Mouse (Mus musculus) left cerebral cortex, adult 8-10 months (tissue): ENCODE measurements around the gene Ehd1. TPM values are rescaled to one million over a fixed set of nuclear protein-coding genes. Genes with fewer than 3 reads are reported as not detected.
A peak's percentile ranks its signal among the peaks of the same experiment; 100 is the strongest.

ENCODE experiments used
- DNase-seq, 2 experiments: peaks; one replicate each; pipeline ENCODE4 v3.0.0; 2022; ENCODE audit warnings: low spot score in 2 of 2
- total RNA-seq, 4 experiments: library from RNA; stranded (reverse); gene quantifications; 2 replicates each; pipeline ENCODE4 v1.2.4; 2022

Ehd1 gene
- total RNA-seq, 4 experiments from 2014 or later = 31.0 to 36.8 (median 35.8) TPM

DNA sequence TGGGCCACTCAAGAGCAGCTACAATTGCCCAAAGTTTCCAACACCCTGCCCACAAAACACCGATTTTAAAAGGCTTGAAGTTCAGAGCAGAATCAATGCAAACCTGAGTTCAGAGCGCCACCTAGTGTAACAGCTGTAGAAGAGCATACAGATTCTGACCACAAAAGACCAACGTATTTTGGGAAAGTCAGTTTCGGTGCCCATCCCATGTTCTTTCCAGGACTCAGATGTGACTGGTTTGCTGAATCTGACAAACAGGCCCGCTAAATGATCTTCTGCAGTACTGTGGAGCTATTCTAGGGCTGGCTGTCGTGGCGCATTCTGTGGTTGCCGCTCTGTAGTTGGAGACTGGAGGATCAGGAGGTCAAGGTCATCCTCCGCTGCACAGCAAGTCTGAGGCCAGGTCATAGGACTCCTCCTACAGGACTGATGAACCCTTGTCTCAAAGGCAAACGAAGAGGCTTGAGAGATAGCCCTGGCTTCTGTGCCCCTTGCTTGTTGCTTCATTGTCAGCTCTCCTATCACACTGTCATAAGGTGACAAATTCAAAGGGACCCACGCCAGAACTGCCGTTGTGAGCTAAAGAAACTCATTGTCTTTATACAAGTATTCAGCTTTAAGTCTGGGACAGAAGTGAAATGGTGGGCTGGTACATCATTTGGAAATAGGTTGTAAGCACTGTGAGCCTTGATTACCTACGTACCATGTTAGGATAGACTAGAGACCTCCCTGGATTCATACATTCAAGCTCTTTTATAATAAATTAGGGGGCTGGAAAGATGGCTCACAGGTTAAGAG lies 55.4 kb downstream of the Ehd1 start:
- no peak for DNase-seq

DNA sequence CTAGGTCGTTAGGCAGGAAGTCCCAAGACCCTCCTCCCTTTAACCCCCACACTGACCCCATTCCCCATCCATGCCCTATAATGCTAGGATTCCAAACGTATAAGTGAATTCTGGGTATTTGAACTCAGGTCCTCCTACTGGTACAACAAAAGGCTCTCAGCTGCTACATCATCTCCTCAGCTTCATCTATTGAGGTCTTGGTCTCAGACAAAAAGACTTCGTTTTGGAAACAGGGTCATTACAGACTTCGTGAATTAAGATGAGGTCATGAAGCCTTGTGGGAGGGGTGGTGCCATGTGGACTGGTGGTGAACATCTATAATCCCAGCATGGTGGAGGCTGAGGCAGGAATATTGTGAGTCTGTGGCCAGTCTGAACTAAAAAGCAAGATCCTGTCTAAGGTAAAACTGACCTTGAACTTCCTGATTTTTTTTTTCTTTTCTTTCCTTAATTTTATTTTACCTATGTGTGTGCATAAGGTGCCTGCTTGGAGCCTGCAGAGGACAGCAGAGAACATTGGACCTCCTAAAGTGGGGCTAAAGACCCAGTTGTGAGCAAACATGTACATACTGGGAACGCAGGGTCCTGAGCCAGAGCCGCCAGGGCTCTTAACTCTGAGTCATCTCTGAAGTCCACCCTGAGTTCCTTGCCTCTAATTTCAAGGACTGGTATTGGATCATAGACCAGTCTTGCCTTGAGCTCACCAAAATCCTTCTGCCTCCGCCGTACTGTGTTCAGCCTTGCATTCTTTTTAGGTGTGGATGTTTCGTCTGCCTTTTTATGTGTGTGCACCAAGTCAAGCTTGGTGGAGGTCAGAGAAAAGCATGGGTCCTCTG lies 57.5 kb downstream of the Ehd1 start:
- DNase-seq = no peak

DNA sequence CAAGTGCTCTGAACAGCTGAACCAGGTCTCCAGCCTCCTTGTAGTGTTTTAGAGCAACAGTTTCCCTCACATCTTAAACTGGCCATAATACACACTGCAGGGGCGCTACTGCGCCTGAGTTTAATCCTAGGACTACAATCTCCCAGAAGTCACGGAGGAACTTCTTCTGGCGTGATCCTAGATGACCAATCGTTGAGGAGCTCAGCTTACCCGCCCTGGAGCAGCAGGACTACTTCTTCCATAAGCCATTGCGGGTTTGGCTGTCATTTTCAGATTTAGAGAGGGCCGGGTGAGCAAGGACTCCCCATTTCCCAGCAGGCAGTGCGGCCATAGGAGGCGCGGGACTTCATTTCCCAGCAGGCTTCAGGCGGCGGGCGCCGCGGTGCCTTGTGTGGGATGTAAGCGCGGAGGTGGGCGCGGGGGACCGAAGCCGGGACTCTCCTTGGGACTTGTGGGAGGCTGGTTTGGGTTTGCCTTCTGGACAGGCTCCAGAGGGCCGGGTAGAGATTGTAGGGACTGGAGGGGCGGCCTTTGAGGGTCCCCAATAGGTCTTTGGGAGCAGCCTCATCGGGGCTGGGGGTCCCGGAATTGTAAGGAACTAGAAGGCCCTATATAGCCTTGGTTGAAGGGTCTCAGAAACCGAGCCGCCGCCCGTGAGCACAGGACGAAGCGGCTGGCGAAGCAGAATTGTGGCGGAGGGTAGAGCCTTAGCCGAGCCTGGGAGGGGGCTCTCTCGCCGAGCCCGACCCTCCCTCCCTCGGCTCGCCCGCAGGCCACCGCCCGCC lies 58.3 kb downstream of the Ehd1 start, which contains the start of gene Men1:
Gene Men1, plus strand, starts transcription at position 307 of the 785 bp plus-strand sequence.
- DNase-seq = peak; percentile 89 to 97

DNA sequence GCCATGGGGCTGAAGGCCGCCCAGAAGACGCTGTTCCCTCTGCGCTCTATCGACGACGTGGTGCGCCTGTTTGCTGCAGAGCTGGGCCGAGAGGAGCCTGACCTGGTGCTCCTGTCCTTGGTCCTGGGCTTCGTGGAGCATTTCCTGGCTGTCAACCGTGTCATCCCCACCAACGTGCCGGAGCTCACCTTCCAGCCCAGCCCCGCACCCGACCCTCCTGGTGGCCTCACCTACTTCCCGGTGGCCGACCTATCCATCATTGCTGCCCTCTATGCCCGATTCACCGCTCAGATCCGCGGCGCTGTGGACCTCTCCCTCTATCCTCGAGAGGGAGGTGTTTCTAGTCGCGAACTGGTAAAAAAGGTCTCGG lies 58.9 kb downstream of the Ehd1 start:
- no peak for DNase-seq

DNA sequence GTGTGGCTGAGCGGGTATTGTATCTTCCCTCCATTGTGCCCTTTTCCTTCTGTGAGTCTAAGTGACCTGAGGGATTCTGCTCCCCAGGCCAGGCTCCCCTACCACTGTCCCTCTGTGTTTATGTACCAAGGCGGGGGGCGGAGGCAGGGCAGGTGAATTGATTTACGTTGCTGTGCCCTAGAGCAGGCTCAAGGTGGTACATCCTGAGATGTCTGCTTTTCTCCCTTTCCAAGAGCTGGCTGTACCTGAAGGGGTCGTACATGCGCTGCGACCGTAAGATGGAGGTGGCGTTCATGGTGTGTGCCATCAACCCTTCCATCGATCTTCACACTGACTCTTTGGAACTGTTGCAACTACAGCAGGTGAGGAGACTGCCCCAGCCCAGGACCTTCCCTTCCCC lies 60.4 kb downstream of the Ehd1 start:
- no peak for DNase-seq

DNA sequence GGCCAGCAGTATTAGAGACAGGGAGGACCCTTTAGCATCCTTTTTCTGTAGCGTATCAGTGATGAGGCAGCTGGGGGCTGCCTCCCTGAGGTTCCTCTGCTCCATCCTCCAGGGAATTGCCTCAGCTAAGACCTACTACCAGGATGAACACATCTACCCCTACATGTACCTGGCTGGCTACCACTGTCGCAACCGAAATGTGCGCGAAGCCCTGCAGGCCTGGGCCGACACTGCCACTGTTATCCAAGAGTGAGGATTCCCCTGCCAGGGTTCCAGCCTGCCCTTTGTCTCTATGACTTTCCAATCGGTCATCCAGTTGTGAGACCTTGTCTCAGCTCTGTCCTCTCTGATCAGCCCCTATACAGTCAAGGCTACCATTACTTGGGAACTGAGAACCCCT lies 61.6 kb downstream of the Ehd1 start:
- no peak for DNase-seq

DNA sequence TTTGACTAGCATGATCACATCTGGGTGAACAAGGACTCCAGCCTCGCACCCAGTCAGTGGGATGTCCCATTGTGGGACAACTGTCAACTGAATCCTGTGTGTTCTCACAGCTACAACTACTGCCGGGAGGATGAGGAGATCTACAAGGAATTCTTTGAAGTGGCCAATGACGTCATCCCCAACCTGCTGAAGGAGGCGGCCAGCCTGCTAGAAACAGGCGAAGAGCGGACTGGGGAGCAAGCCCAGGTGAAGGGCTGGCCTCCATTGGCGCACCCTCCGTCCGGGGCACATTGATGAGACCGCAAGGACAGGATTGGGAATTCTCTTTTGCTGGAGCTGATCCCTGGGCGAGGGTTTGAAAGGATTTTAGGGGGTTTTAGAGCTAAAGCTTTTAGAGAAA lies 62.2 kb downstream of the Ehd1 start:
- DNase-seq = no peak

DNA sequence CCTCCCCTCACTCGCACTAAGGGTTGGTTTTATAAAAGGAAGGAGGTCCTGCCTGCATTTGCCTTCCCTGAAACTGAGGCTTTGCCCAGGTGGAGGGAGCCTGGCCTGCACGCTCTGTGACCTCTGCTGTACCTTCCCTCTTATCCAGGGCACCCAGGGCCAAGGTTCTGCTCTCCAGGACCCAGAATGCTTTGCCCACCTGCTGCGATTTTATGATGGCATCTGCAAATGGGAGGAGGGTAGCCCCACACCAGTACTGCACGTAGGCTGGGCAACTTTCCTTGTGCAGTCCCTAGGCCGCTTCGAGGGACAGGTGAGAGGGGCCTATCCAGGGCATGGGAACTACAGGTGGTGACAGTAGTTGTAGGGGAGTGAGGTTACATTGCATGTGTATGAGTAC lies 62.7 kb downstream of the Ehd1 start:
- DNase-seq = no peak

DNA sequence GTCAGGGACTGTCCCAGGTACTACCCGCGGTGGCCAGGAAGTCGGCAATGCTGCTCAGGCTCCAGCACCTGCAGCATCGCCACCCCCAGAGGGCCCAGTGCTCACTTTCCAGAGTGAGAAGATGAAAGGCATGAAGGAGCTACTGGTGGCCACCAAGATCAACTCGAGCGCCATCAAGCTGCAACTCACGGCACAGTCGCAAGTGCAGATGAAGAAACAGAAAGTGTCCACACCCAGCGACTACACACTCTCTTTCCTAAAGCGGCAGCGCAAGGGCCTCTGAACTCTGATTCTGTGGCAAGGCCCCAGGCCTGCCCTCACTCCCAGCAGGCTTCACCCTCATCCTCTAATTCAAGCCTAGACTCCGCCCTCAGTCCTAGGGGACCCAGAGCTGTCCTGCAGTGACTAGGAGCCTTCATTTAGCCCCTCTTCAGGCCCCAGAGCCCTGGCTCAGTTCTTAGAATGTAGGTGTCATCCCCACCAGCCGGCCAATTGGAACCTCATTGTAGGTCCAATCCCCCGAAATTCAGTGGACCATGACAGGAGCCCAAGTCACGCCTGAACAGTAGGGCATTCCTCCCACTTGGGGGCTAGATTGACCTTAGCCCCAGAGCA lies 63.5 kb downstream of the Ehd1 start:
- no peak for DNase-seq

DNA sequence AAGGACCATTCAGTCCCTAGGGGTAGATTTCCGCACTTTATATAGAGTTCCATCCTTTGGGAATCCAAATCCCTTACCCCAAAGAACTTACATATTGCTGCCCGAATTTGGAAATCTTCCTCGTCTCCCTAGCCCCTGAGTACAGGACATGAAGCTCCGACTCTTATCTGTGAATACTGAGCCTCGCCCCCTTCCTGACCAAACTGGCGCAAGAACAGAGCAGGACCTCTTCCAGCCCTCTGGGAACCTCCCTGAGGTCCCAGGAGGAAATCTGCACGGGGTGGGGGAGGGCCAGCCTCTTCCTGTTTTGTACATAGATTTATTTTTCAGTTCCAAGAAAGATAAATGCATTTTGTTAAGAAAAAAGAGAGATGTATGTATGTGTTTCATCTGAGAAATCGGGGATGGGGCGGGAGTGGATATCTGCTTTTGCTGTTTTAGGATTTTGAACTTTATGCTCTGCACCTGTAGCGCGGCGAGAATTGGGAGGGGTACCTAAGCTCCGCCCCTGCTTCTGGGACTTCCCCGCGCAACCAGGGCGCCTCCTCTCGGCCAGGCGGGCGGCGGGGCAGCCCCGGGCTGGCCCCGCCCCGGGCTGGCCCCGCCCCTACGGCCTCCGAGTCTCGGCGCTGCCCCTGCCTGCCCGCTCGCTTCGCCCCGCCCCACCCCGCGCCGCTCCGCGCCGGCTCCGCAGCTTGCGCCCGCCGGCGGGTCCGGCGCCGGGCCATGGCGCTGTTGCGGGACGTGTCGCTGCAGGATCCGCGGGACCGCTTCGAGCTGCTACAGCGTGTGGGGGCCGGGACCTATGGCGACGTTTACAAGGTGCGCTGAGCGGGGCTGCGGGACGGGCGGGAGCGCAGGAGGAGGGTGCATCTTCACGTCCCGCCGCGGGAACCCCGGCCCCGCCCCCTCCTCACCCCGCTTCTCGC lies 64.3 kb downstream of the Ehd1 start, which contains the start of gene Map4k2:
Gene Map4k2, plus strand, starts transcription at position 612 of the 929 bp plus-strand sequence.
- DNase-seq = peak; percentile 54 to 66

DNA sequence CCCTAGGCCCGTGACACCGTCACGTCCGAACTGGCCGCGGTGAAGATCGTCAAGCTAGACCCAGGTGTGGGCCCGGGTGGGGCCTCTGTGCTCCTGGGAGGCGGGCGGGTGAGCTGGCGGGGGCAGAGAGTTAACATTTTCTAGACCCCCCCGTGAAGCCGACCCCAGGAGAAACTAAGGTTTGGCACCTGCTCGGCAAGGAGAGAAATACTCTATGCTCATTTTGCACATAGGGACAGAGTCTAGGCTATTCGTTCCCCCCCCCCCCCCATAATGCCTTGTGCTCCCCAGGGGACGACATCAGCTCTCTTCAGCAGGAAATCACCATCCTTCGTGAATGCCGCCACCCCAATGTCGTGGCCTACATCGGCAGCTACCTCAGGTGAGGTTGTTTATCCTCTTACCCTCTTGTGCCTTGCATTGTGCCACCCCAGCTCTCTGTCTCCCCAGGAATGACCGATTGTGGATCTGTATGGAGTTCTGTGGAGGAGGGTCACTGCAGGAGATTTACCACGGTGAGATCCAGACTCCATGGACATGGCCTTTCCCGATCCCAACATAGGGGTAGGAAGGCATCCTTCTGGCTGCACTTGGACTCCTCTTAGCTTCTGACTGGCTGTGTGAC lies 65.0 kb downstream of the Ehd1 start:
- DNase-seq = no peak

DNA sequence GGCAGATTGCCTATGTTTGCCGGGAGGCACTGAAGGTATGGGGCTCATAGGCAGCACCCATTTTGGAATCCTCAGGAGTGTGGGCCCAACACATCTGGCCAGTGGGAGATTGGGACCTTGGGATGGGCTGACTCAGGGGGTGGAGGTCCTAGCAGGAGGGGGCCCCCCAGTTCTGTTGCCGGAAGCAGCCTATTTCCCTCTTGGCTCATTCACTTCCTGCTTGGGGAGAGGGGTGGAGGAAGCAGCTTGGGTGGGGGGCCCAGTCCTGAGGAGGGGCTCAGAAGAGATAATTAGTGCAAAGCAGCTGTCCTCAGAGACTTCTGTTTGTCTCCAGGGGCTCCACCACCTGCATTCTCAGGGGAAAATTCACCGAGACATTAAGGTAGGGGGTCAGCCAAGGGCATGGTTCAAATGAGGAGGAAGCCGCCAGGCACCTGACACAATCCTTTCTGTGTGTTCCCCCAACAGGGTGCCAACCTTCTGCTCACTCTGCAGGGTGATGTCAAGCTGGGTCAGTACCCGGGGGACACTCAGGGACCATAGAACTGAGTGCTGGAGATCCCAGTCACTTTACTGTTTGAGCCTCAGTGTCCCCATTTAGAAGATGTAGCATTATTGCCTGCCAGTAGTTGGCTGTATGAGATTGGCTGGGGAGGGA lies 65.9 kb downstream of the Ehd1 start:
- no peak for DNase-seq

DNA sequence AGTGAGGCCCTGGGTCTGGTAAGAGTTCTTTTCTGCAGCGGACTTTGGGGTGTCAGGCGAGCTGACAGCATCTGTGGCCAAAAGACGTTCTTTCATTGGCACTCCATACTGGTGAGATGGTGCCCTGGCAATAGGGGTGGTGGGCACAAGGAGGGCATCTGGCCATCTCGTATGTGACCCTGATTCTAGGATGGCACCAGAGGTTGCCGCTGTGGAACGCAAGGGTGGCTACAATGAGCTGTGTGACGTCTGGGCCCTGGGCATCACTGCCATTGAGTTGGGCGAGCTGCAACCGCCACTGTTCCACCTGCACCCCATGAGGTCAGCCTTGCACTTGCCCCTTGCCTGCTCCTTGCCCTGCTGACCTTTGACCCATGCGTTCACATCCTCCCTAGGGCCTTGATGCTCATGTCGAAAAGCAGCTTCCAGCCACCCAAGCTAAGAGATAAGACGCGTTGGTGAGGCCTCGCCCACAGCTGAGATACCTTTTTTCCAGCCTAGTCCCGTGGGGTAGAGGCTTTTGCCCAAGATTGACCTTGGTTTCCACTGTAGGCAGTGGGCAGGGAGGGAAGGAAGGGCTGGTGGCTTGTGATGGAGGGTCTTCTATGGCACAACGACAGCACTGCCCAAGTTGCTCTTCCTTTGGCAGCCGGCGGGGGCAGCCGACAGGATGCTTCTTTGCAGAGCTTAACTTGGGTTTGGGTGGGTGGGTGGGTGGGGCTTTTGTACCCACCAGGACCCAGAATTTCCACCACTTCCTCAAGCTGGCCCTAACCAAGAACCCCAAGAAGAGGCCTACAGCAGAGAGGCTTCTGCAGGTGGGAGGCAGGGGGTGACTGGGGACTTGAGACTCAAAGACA lies 66.8 kb downstream of the Ehd1 start:
- DNase-seq = no peak

DNA sequence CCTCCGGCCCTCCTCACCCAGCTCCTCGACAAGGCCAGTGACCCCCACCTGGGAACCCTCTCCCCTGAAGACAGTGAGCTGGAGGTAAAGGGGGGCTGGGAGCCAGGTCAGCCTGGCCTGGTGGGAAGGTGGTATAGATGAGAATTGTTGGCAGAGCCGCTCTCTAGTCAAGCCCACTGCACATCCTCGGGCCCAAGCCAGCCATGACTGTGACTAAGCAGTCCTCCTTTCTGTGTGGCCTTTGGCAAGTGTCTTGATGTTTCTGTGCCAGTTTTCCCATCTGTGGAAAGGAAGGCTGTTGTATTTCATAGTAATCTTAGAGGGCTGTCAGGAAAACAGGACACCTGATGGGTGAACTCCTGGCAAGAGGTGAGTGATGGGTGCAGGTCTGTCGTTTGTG lies 67.5 kb downstream of the Ehd1 start:
- no peak for DNase-seq

DNA sequence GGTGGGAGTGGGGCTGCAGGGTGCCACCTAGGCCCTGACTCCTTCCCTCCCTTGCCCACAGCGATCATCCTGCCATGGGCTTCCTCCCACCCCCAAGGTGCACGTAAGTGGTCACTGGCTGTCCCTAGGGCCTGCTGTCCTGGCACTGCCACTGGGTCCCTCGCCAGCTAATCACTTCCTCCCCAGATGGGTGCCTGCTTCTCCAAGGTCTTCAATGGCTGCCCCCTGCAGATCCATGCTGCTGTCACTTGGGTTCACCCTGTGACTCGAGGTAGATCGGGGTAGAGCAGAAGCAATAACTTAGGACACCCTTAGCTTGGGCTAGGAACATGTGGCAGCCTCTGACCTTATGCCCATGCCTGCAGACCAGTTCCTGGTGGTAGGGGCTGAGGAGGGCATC lies 69.5 kb downstream of the Ehd1 start:
- DNase-seq = no peak

DNA sequence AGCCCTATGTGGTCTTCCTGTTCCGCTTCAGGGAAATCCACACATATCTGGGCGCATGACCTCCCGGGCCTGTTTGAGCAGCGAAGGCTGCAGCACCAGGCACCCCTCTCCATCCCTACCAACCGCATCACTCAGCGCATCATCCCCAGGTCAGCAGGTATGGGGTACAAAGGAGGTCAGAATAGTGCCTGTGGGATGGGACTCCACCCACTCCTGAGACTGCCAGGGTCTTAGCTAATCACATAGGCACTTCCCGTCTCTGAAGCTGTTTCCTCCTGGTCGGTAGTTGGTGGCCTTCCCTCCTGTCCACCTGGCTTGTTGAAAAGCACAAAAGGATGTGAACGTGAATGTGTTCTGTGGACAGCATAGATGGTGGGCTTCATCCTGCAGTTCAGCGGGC lies 70.1 kb downstream of the Ehd1 start:
- no peak for DNase-seq

DNA sequence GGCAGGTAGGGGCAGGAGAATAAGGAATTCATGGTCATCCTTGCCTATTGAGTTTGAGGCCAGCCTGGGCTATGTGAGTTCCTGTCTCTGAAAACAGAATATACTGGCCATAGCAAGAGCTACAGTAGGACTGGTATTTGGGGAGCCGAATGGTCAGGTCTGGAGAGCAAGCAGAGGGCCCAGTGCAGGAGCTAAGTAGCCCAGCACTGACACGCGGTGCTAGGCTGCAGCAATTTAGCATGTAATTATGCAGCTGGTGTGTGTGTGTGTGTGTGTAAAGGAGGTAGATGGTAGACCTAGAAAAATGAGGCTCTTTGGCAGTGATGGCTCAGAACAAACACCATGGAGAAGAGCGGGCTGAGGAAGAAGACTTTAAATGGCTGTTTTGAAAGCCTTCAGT lies 71.1 kb downstream of the Ehd1 start:
- DNase-seq = no peak

DNA sequence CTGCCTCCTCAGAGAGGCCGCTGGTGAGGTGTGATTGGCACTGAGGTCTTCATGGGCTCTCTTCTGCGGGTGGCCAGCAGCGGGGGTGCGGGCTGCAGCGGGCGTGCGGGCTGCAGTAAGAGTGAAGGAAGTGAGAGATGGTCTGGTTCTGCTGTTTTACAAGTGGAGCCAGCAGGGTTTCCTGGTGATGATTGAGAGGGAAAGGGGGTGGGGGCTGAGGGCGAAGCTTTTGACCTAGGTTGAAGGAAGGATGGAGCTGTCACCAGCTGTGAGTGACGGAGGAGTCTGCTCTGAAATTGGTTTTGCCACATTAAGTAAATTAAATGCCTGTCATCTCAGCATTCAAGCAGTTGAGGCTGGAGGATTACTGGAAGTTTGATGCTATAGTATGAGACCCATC lies 72.2 kb downstream of the Ehd1 start:
- no peak for DNase-seq
